Mouse (Mus musculus) intestine, postnatal 0 days (tissue): ENCODE results near the gene Hibadh. TPM values are rescaled to one million over a fixed set of nuclear protein-coding genes. Genes with fewer than 3 reads are reported as not detected.
"Not testable (repeated sequence)": the region's sequence is repeated elsewhere in the genome, so short reads cannot be mapped to it uniquely, and the experiment has no call there.

ENCODE experiments used
- ATAC-seq: fragments of 200-750 bp; cut with Nextera tagmentation; 2 replicates; pipeline ENCODE4 v1.8.0; 2017; ENCODE audit warnings: mild to moderate bottlenecking, moderate TSS enrichment, moderate library complexity
- H3K27ac ChIP-seq: fragments of 300-500 bp; sonication (generic); 2 replicates; pipeline ENCODE4 v1.5.1; 2014; ENCODE audit warnings: mild to moderate bottlenecking, low read depth, low read length, moderate library complexity
- H3K27me3 ChIP-seq: fragments of 300-500 bp; sonication (generic); replicated peaks from 2 replicates; pipeline ENCODE4 v1.6.1; 2014; ENCODE audit warnings: low read length, mixed read lengths; ENCODE audit not compliant: control insufficient read depth, insufficient read depth
- H3K36me3 ChIP-seq: fragments of 300-500 bp; sonication (generic); 2 replicates; pipeline ENCODE4 v1.6.1; 2014; ENCODE audit warnings: mild to moderate bottlenecking, moderate library complexity; ENCODE audit not compliant: control insufficient read depth, insufficient read depth
- H3K4me1 ChIP-seq: fragments of 300-500 bp; sonication (generic); replicated peaks from 2 replicates; pipeline ENCODE4 v1.6.1; 2014; ENCODE audit warnings: antibody characterized with exemption, low read length, mixed read lengths; ENCODE audit not compliant: control insufficient read depth, insufficient read depth
- H3K4me2 ChIP-seq: fragments of 300-500 bp; sonication (generic); replicated peaks from 2 replicates; pipeline ENCODE4 v1.6.1; 2014; ENCODE audit warnings: low read depth, mild to moderate bottlenecking, moderate library complexity
- H3K4me3 ChIP-seq: fragments of 300-500 bp; sonication (generic); 2 replicates; pipeline ENCODE4 v1.5.1; 2014; ENCODE audit warnings: low read depth, low read length
- H3K9ac ChIP-seq: fragments of 300-500 bp; sonication (generic); 2 replicates; pipeline ENCODE4 v1.6.1; 2014; ENCODE audit warnings: mild to moderate bottlenecking, low read depth, low read length
- H3K9me3 ChIP-seq: fragments of 300-500 bp; sonication (generic); 2 replicates; pipeline ENCODE4 v1.6.1; 2016; ENCODE audit warnings: mixed run types; ENCODE audit not compliant: control insufficient read depth
- CTCF ChIP-seq: sonication (generic); IDR thresholded peaks from 2 replicates; pipeline ENCODE4 v1.5.1; 2016; ENCODE audit warnings: low read depth, mild to moderate bottlenecking, control low read depth, antibody characterized with exemption, moderate library complexity
- WGBS: fragments of 180-500 bp; shearing (Covaris S2); extraction: QIAGEN DNeasy Blood & Tissue Kit; methylation state at CpG from one replicate; pipeline ENCODE4 v1.1.7; 2014; 5-methylcytosine and 5-hydroxymethylcytosine counted together
- polyA plus RNA-seq: library from polyadenylated mRNA; unstranded; fragments of >200 nt; fragmentation: Nextera tagmentation; extraction: Ambion mirVana; gene quantifications from 2 replicates; pipeline ENCODE4 v1.2.1, GENCODE M21; 2015

Hibadh gene
- polyA plus RNA-seq, 1 experiment from 2014 or later: 55.5 TPM

DNA sequence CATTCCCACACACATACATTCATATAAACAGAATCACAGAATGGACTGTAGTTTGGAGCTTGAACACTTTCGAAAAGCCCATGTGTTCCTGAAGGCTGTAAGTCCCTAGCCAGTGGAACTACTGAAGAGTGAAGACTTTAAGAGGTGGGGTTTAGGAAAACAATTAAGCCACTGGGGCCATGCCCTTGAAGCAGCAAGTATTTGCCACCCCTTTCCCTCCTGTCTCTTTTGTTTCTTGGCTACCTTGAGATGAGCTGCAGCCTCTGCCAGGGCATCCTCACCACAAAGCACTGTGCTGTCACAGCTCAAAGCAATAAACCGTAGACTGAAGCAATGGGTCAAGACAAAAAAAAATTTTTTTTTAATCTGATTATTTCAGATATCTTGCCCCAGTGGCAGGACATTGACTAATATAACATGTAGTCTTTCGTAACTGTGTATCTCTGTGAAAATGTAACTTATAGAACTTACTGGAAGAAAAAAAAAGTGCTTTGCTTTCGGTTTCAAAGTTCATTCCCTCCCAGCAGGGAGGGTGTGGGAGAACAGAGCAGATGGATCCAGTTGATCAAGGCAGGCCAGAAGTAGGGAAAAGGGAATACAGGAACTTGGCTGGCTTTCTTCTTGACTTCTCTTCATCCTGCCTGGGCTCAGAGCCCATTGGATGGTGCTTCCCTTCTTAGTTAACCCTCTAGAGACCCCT lies 35.2 kb upstream of the Hibadh start:
- H3K4me2 ChIP-seq: peak overlapping the region; percentile 13
- 20% methylated on average over 4 of the region's 4 CpGs for WGBS

DNA sequence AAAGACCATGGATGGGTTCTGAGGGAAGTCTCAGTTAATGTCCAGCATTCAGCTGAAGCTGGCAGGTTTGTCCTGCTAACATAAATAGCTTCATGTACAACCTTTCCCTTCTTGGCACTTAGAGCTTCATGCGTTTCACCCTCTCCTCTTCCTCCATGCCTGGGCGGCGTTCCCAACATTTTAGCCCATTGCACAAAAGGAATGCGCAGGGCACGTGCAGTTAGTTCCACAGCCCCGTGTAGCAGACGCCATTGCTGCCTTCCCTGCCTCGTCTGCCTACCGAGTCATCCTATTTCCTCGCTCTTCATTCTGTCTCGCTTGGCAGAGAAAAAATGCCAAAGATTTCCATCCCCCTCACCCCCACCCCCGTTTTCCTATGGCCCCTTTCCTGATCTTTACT lies 34.4 kb upstream of the Hibadh start:
- no peak overlapping the region for H3K4me3 ChIP-seq
- WGBS: 80% methylated on average over 12 of the region's 12 CpGs
- no peak overlapping the region for H3K4me2 ChIP-seq
- H3K36me3 ChIP-seq: no peaks in the 10 kb centered on the region
- no peak overlapping the region for H3K9ac ChIP-seq
- no peaks in the 10 kb centered on the region for H3K27me3 ChIP-seq
- no peak overlapping the region for H3K27ac ChIP-seq
- ATAC-seq: no peak
- no peaks in the 10 kb centered on the region for H3K9me3 ChIP-seq
- no peak for TF ChIP-seq CTCF
- H3K4me1 ChIP-seq: peaks cover 5% of the 10 kb centered on the region; the same call in 1 of the 2 replicates

More for the DNA sequence above, 35.2 kb upstream of the Hibadh start:
- ATAC-seq: peak; percentile 72
- peaks cover 5% of the 10 kb centered on the region; the same call in 1 of the 2 replicates for H3K4me1 ChIP-seq
- H3K4me3 ChIP-seq: no peak overlapping the region
- H3K36me3 ChIP-seq: no peaks in the 10 kb centered on the region
- no peaks in the 10 kb centered on the region for H3K27me3 ChIP-seq
- no peak for TF ChIP-seq CTCF
- peak overlapping the region; percentile 43 for H3K27ac ChIP-seq
- no peak overlapping the region for H3K9ac ChIP-seq
- H3K9me3 ChIP-seq: no peaks in the 10 kb centered on the region

DNA sequence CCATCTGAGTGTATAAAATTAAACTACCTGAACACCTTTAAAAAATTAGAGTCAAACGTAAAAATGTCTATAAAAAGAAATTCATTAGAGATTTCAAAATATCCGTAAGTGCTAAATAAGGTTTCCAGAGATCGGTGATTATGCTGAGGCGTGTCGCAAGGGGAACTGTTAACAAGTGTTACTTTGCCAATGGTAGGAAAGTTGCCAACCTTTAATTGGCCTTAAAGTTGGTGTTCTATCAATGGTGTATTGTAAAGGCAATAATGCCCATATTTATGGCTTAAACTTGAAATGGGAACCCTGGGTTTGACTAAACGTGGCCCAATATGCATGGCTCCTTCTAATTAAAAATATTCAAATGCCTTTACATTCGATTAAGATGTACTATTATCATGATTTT lies 33.5 kb upstream of the Hibadh start:
- peaks cover 4% of the 10 kb centered on the region; the same call in 1 of the 2 replicates for H3K4me1 ChIP-seq

DNA sequence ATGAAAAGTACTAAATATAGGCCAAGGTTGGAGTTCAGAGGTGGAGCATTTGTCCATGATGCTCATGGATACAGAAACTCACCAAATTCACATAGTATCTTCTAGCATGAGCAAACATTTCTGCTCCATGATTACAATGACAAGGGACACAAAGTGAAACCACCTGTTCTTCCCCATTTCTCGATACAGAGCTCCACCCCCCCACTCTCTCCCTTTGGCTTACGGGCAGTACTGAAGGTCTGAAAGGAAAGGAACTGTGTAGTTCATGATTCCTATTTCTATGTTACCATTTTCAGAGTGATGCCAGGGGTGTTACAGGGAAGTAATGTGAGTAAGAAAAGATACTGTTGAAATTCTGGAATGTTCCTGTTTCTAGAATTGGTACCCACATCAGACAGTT lies 32.4 kb upstream of the Hibadh start:
- Histone ChIP-seq H3K27me3 (no peaks in the 10 kb centered on the region), H3K27ac (no peak overlapping the region), H3K4me3 (no peak overlapping the region), H3K9ac (no peak overlapping the region), H3K4me2 (no peak overlapping the region), H3K4me1 (no peaks in the 10 kb centered on the region; the same call in 1 of the 2 replicates), H3K36me3 (no peaks in the 10 kb centered on the region), H3K9me3 (no peaks in the 10 kb centered on the region)
- no peak for ATAC-seq
- no peak for TF ChIP-seq CTCF
- 49% methylated on average over 2 of the region's 2 CpGs for WGBS

More for the DNA sequence above, 33.5 kb upstream of the Hibadh start:
- Histone ChIP-seq H3K27ac (no peak overlapping the region), H3K4me2 (no peak overlapping the region), H3K9me3 (no peaks in the 10 kb centered on the region), H3K36me3 (no peaks in the 10 kb centered on the region), H3K9ac (no peak overlapping the region), H3K4me3 (no peak overlapping the region), H3K27me3 (no peaks in the 10 kb centered on the region)
- TF ChIP-seq CTCF: no peak
- no peak for ATAC-seq
- 52% methylated on average over 7 of the region's 7 CpGs for WGBS

DNA sequence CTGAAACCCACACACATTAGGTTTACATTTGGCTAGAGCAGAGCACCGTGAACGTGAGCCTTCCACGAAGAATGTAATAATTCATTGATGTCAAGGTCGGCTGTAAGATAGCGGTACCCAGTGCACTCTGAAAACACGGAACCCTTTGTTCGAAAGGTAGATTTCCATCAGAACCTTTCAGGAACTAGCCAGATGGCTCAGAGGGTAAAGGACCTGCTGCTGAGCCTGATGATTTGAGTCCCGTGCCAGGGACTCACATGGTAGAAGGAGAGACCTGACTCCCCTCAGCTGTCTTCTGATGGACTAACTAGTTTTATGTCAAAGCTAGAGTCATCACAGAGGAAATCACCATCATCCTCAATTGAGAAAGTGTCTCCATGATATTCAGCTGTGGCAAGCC lies 31.6 kb upstream of the Hibadh start:
- 30% methylated on average over 8 of the region's 8 CpGs for WGBS
- Histone ChIP-seq H3K27me3 (no peaks in the 10 kb centered on the region), H3K4me2 (no peak overlapping the region), H3K36me3 (no peaks in the 10 kb centered on the region), H3K9me3 (no peaks in the 10 kb centered on the region), H3K4me1 (no peaks in the 10 kb centered on the region; the same call in 1 of the 2 replicates), H3K27ac (no peak overlapping the region), H3K9ac (no peak overlapping the region), H3K4me3 (no peak overlapping the region)
- no peak for ATAC-seq
- no peak for TF ChIP-seq CTCF

DNA sequence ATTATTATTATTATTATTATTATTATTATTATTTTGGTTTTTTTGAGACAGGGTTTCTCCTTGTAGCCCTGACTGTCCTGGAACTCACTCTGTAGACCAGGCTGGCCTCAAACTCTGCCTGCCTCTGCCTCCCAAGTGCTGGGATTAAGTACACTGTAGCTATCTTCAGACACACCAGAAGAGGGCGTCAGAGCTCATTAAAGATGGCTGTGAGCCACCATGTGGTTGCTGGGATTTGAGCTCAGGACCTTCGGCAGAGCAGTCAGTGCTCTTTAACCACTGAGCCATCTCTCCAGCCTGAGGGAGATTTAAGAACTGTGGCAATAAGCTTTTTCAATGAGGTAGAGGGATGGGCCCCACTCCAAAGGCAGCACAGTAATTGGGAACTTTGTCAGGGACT lies 29.7 kb upstream of the Hibadh start:
- not testable (repeated sequence) for H3K27ac ChIP-seq, H3K4me1 ChIP-seq, H3K36me3 ChIP-seq, H3K27me3 ChIP-seq, H3K9me3 ChIP-seq, H3K9ac ChIP-seq, H3K4me3 ChIP-seq, ATAC-seq, H3K4me2 ChIP-seq
- peak; percentile 52 for TF ChIP-seq CTCF
- WGBS: 60% methylated on average over 2 of the region's 2 CpGs

DNA sequence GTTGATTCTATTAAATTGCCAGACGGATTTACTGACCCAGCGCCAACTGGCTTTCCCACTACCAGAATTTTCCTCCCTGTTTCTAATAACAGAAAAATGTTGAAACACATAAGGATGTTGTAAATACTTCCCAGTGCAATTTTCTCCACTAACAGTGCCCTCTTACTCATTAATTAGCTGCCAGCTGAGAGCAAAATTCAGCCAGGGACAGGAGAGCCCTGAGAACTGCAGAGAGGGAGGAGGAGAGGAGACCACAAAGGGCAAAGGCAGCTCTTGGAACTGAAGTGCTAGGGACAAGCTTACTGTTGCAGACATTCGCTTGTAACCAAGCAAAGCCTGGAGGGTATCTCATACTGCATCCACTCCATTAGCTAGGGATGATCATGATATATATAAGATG lies 27.5 kb upstream of the Hibadh start:
- H3K4me1 ChIP-seq: no peaks in the 10 kb centered on the region
- no peak for ATAC-seq
- H3K4me3 ChIP-seq: no peak overlapping the region
- no peaks in the 10 kb centered on the region for H3K36me3 ChIP-seq
- no peak overlapping the region for H3K9ac ChIP-seq
- TF ChIP-seq CTCF: no peak
- no peak overlapping the region for H3K27ac ChIP-seq
- H3K9me3 ChIP-seq: no peaks in the 10 kb centered on the region
- no peaks in the 10 kb centered on the region for H3K27me3 ChIP-seq
- WGBS: 80% methylated on average over 3 of the region's 3 CpGs
- H3K4me2 ChIP-seq: no peak overlapping the region
